Mouse (Mus musculus) inflammation-experienced regulatory T-cells, adult 6 months (primary cell): ENCODE data around the gene Nol10. TPM values are rescaled to one million over a fixed set of nuclear protein-coding genes. Genes with fewer than 3 reads are reported as not detected.
"Not testable (repeated sequence)": the region's sequence is repeated elsewhere in the genome, so short reads cannot be mapped to it uniquely, and the experiment has no call there.

ENCODE experiments used
- ATAC-seq: one replicate; pipeline ENCODE4 v1.8.0; 2017
- polyA plus RNA-seq, 3 experiments: library from polyadenylated mRNA; unstranded; fragments of 100-300 nt; shearing (Covaris generic); gene quantifications; one replicate each; pipeline ENCODE4 v1.2.1; 2017

Nol10 gene
- polyA plus RNA-seq, 3 experiments from 2014 or later, result 27.7 to 35.0 (median 33.4) TPM

DNA sequence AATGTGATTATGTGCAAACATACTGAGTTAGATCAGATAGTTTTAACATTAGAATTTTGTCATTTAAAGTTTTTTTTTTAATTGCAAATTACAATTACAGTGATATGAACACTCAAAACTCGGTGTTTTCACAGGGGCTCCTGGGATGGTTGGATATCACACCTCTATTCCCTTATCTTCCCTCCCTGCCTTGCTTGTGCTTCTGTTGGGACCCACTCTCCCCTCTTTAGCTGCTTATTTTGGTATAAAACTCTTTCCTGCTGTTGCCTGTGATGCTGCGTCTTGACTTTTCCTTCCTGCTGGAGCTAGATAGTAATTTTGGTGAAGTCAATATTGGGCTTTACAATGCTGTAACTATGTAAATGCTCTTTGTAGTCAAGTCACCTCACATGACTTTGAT is 63.0 kb downstream of the Nol10 start:
- ATAC-seq, result no peak

DNA sequence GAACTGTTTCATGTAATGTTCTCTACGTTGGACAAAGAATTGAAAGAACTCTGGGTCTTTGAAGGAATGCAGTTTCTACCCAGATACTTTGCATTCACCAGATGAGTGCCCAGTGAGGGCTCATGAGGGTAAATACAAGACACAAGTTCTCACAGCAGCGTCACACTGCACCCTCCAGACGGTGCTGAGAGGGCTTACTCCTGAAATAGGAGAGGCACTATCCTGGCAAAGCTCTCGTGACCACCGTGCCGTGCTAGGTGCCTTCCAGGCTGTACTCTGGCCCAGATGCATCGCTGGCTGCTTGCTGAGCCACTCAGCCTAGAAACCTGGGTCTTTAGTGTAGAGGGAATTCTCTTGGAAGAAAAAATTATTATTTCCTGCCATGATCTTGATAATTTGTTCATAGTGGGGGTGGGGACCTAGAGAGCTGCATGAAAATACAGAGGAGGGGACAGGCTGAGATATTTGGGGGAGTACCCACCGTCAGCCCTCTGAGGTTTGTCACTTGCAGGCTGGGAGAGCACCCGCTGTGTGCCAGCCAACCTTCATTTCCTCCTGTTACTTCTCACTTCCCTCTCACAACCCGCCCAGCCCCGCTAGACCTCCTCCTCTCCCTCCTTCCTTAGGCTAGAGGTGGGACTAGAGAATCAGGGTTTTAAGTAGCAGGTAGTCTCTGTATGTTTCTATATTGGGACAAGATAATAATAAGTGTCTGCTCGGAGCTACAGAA is 63.7 kb downstream of the Nol10 start:
- ATAC-seq, result peak; percentile 81

DNA sequence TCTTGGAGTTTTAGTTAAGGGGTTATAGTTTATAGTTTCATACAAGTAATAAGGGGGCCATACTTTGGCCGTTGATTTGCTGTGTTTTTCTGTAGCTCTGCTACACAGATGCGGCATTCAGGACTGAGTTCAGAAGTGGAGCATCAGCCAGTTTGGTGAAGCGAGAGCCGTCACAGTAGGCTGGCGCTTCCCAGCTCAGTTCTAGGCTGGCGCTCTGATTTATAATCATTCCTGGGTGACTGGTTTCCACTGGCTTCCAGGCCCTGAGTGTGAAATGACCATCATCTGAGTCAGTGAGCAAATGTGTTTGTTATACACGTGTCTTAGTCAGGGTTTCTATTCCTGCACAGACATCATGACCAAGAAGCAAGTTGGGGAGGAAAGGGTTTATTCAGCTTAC is 66.5 kb downstream of the Nol10 start:
- ATAC-seq, result no peak

DNA sequence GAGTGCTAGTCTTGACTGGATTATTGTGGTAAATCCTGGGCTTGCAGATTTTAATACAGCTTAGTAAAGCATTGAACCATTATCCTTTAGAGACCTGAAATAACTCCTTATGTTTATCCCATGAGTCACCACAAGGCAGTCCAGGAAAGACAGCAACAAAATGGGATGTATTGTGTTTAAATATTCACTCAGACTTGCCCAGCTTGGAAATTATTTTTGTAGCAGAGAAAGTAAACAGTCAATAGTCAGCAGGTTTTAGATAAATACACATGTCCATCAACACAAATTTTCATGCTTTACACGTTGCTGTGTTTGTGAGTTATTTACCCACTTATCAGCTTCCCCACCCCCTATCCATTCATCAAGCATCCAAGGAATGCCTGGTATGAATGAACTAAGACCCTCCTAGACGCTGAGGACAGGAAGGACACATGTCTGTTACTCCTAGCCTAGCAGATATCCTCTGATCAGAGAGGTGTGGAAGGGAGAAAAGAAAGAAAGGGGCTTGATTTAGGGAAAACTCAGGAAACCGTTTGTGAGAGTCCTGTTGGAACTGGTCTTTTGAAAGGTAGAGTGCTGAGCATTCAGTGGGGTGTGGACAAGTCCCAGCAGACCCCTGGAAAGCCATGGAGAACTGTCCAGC is 72.0 kb downstream of the Nol10 start:
- ATAC-seq, result no peak

DNA sequence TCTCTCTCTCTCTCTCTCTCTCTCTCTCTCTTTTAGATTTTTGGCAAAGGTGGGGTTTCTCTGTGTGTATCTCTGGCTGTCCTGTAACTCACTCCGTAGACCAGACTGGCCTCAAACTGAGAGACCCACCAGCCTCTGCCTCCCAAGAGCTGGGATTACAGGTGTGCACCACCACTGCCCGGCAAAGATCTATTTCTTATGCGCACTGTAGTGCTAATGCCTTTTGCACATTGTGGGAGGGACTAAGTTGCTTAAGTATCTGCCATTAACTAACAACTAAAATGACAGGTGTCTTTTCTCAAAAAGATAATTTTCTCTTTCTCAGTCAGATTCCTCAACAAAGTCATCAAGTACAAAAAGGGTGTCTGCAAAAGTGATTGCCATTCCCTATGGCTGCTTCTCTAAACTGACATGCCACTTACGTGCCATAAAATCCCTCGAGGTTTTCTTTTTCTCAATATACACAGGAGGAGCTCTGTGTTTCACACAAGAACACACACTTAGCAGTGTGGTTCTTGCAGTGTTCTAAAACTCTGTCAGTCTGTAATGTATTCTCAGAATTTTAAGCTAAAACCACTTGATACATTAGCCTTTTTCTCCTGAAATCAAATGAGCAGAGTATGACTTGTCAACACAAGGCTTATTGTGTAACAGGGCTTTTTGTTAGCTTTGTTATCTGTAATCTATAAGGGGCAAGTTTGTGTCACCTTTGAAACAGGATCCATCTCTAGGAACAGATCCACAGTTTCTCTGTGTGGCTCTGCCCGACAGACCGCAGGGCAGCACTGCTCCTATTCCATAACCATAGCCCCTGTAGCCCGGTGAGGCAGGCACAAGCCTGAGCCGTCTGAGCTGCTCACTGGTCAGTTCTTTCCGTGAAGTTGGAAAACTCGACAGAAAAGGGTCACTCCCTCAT is 77.3 kb downstream of the Nol10 start:
- ATAC-seq, result no peak

DNA sequence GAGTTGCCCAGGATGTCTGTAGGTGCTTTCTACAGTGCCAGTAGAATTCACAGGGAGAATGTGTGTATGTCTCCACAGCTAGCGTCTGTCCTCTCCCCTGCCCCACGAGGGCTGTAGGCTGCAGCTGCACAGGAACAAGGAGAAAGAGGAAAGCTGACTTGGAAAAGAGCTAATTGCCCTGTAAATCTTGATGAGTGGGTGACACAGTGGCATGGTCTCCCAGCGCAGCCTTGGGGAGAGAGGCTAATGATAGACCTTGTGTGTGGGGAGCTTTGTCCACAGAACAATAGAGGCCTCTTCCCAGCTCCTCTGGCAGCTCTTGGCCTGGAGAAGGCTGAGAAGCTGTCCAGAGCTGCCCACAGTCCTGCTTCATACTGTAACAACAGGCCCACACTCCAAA is 78.5 kb downstream of the Nol10 start:
- ATAC-seq, result no peak

DNA sequence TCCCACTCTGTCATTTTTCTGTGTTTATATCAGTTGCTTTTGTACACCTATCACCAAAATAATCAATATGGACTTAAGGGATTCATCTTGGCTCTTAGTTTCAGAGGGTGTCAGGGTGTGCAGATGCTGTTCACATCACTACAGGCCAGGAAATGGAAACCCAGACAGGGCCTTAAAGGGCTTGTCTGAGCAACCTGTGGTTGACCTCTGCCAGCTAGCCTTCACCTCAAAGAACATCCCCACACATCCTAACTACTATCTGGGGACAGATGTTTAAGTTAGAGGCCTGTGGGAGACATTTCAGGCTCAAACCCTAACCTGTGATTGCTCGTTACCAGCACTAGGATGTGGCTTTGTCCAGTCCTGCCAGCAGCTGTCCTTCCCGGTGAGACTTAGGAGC is 82.3 kb downstream of the Nol10 start:
- no peak for ATAC-seq

DNA sequence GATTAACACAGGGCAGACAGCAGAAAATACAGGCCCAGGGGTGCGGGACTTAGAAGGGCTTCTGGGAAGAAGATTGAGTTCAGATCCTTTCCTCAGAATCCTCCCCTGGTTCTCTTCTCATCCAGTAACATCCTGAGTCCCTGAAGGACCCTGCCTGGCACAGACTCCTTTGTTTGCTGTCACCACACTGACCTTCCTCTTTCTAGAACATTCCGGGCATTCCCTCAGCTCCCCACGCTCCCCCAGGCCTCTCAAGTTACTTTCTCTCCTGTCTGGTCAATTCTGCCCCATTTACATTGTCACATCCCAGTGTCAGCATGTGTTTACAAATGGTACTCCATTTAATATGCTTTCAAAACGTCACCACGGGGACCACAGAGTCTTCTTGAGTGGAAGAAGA is 82.9 kb downstream of the Nol10 start:
- no peak for ATAC-seq

DNA sequence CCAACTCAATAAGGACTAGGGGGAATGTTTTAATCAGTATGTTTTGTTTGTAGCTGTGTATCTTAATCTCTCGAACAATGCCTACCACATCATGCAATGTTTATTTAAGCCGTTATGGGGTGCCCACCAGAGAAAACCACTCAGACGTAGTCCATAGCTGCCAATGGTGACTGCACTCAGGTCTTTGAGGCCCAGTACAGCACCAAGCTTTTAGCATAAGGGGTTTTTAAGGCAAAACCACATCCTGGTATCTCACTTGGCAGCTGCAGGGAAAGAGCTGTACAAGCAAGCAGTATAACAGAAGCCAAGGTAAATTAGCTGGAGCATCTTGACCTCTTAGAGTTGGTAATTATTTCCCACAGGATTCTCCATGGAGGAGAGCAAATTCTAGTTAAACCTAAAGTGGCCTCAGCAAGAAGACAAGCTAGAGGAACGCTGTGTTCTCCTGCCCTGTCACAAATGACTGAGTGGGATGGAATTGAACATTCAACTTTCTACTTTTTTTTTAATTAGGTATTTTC is 83.6 kb downstream of the Nol10 start:
- peak; percentile 93 for ATAC-seq

DNA sequence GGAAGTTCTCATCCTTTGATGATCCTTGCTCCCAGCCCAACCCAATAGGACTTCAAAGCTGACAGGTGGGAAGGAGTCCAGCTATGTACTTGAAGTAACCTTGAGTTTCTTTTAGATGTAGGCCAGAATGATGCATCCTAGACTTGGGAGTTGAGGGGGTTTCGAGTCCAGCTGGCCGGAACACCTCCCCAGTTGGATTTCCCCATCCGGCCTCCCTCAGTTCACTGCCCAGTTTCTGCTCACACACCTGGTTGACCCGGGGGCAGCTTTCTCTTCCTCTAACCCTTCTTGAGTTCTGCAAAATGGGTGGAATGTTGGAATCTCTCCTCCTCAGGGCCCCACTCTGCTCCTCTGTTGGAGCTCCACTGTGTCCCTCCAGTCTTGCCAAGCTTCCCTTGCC is 85.5 kb downstream of the Nol10 start:
- ATAC-seq, result no peak

DNA sequence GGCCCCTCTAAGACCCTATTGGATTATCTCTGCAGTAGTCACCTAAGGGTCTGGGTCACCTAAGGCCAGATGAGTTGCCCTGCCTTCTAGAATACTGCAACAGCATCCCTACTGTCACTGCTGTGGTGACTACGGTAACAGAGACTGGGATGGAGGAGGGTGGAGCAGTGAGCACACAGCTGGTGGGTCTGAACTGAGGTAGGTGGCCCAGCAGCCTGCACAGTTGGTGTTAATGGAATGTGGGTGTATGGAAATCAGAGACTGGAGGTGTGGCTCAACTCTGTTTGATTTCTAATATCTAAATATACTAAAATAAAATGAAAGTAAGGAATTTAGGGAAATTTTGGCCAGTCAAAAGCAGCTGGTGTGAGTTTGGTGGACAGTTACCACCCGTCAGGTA is 88.2 kb downstream of the Nol10 start:
- no peak for ATAC-seq

DNA sequence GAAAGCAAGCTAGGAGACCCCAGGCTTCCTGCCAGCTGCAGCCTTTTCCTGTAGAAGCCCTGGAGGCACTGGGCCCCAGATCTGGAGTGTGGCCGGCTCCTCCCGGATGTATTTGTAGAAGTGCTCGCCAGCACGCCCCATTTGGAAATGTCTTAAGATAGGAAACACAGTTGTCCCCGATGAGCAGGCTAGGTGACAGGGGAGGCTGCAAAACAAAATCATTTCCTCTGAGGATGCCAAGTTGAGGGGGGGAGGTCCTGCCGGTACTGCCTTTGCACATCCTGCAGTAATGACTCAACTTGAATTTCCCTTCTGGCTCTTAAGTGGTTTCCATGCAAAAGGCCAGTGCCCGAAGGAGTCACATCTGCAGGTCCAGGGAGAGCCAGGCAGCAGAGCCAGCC is 92.0 kb downstream of the Nol10 start:
- ATAC-seq, result peak; percentile 86

DNA sequence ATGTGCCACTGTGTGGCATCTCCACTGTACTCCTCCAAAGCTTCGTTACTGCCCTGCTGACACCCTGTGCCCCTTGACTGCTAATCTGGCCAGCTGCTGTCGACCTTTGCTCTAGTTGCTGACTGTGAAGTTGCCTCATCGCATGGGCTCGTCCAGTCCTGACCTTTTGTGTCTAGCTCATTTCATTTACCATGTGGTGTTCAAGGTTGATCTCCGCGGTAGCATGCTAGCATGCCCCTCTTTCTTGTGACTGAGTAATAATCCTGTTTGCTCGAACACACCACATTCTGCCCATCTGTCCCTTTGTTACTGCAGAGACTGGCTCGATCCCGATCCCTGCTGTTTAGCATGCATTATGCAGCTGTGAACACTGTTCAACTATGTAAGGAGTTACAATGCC is 93.2 kb downstream of the Nol10 start:
- ATAC-seq, result no peak

DNA sequence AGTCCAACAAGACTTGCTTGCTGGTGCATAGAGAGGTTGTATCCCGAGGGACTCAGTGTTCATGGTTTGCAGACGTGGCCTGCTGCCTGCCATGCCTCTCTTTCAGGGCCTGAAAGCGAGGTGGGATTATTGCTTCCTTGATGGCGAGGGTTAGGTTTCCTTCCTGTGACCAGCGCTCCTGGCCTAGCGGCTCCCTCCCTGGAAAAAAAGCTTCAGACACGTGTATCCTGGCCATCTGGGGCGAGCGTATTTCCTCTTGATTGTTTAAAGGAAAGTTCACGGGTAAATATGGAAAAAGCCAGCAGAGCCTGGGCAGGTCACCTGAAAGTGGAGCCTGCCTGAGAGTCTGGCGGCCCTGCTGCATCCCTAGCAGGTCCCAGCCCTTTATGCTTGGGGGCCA is 96.1 kb downstream of the Nol10 start:
- ATAC-seq, result no peak

DNA sequence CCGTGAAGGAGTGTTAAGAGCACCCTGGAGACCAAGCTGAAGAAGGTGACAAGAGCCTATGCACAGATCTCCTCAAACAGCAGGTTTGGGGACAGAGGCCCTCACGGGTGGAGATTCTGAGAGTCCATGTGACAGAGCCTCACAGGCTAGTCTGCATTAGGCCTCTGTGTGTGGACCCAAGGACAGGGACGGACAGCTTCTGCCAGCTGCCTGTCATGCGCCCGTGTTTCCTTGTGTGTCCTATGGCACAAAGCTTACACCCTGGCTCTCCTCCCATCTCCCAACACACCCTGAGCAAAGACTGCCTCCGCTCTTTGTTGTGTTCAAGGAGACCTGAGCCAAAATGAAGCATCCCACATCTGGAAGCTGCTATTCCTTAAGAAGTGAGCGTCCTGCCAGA is 97.0 kb downstream of the Nol10 start:
- no peak for ATAC-seq

DNA sequence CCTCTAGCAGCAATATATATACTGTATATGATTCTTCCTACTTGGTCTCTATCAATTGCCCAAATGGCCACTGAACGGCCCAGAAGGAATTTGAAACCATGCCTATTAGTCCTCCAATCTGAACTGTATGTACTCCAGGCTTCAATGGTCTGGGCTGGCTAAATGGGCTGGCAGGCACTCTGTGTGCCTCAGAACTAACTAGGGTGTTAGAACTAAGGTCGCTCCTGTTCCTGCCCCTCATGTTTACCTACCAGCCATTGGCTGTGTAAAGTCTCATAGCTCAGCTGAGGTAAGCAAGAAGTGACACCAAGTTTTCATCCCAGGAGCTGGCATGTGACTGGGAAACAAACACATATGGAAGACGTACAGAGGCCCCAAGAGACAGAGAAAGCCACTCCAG is 100.5 kb downstream of the Nol10 start:
- no peak for ATAC-seq

DNA sequence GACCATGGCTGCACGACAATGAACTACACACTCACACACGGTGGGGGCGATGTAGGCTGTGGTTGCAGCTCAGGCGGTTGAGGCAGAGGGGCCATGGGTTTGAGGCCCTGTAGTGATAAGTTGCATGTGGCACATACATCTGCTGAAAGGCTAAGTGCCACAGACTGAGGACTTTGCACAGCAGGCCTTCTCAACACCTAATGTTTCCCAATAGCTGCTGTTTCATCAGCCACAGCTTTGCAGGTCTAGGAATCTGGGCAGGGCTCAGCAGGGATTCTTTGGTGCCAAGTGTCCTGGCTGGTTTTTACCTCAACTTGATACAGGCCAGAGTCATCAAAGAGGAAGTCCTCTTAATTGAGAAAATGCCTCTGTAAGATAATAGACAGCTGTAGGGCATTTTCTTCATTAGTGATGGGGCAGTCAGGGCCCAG is 101.4 kb downstream of the Nol10 start:
- no peak for ATAC-seq

DNA sequence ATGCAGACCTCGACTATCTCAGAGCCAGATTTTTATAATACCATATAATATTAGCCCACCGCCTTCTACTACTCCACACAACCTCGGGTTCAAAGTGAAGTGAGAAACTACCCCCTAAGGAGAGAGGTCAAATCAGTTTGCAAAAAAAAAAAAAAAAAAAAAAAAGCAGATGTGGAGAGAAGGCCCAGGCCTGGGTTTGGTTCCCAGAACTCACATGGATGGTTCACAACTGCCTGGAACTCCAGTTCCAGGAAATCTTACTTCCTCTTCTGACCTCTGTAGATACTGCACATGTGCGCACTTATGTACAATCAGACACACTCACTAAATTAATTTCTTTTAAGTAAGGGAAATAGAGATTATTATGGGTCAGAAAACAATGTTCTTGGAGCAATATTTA is 102.2 kb downstream of the Nol10 start:
- no peak for ATAC-seq

DNA sequence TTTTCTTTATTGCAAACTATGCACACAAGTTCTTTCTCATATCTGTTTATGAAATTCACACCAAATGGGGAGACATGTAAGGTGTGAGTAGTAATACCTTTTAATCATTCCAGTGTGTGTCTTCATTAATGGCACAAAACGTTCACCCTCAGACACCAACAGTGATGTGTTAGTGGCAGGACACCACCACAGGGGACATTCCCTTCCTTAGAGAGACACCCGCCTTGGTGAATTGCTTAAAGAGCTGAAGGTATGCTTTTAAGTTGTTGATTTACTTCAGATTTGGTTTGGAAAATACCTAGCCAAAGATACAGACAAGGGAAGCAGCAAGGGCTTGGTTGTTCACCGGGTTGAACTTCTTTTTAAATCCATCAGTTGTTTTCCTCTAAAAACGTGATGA is 102.7 kb downstream of the Nol10 start:
- peak; percentile 42 for ATAC-seq

DNA sequence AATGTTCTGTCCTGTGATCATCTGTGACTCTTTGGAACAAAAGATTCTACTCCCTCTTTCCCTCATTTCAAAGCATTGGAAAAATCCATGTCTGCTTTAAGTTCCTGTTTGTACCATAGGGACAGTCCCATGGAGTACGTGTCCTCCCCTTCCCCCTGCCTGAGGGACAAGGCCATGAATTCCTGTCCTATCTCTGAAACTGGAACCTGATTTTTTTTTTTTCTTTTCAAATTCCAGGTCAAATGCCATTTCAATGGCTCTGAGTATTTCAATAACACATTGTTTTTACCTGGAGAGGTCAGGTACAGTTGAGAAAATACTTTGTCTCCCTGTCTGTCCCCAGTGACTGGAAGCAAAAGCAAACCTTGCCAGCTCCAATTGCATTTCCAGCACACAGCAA is 104.0 kb downstream of the Nol10 start:
- no peak for ATAC-seq

DNA sequence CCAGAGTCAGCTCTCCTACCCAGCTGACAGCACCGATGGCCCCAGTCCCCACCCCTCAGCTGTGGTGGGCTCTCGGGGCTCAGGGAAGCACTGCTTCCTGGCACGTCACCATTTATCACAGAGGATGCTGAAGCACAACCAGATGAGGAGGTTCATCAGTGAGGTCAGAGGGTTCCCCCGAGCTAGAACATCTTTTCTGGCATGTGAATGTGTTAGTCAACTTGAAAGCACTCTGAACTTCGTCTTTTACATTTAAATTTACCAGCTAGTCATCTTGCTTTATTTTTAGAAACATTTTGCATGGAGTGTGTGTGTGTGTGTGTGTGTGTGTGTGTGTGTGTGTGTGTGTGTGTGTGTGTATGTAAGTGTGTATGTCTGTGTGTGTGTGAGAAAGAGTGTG is 105.7 kb downstream of the Nol10 start:
- ATAC-seq, result peak; percentile 32

DNA sequence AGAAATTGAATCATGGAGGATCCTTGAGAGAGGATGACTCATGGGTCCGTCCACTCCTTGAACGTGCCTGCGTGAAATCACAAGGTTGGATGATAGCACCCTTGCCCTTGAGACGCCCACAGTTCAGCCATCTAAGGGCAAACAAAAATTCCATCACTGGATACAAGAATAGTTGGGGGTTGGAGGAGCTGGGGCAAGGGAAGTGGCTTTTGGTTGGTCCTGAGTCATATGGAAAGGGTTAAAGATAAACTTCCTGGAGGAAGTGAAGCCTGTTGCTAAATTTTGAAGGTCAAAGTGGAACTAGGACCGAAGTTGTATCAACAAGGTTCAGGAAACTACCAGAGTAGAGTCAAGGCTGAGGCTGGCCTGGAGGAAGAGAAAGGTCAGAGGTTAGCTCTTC is 106.8 kb downstream of the Nol10 start:
- ATAC-seq, result no peak

DNA sequence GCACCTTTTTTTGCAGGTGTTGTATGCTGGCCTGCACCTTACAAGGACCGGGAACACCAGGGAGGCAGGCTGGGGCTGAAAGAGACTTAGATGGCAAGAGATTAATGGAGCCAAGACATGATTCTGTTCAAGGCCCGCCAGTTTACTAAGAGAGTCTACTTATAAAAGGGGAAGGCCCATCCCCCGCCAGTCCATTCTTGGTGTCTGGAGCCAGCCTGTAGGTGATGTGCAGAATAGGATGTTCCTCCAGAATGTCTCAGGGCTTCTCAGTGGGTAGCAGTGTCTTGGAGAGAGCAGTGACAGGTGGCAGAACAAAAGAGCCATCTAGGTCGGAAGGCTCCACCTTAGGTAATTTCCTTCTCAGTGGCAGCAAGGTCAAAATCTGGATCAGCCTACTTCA is 111.0 kb downstream of the Nol10 start:
- not testable (repeated sequence) for ATAC-seq
